Mouse (Mus musculus) heart, embryonic 12.5 days (tissue): ENCODE data around the gene Tmem256. TPM values are rescaled to one million over a fixed set of nuclear protein-coding genes. Genes with fewer than 3 reads are reported as not detected.
"Not testable (repeated sequence)": the region's sequence is repeated elsewhere in the genome, so short reads cannot be mapped to it uniquely, and the experiment has no call there.

ENCODE experiments used
- ATAC-seq: fragments of 200-750 bp; cut with Nextera tagmentation; 2 replicates; pipeline ENCODE4 v1.8.0; 2017; ENCODE audit warnings: moderate TSS enrichment, moderate library complexity; ENCODE audit not compliant: insufficient number of reproducible peaks, low FRiP score
- H3K27ac ChIP-seq: fragments of 300-500 bp; sonication (generic); 2 replicates; pipeline ENCODE4 v1.5.1; 2016; ENCODE audit warnings: mild to moderate bottlenecking, moderate library complexity; ENCODE audit not compliant: poor library complexity, severe bottlenecking
- H3K27me3 ChIP-seq: fragments of 300-500 bp; sonication (generic); replicated peaks from 2 replicates; pipeline ENCODE4 v1.6.1; 2016; ENCODE audit warnings: mild to moderate bottlenecking, moderate library complexity
- H3K36me3 ChIP-seq: fragments of 300-500 bp; sonication (generic); 2 replicates; pipeline ENCODE4 v1.6.1; 2016; ENCODE audit warnings: mild to moderate bottlenecking, moderate library complexity
- H3K4me1 ChIP-seq: fragments of 300-500 bp; sonication (generic); replicated peaks from 2 replicates; pipeline ENCODE4 v1.6.1; 2016; ENCODE audit warnings: mild to moderate bottlenecking
- H3K4me2 ChIP-seq: fragments of 300-500 bp; sonication (generic); 2 replicates; pipeline ENCODE4 v1.6.1; 2016; ENCODE audit warnings: mild to moderate bottlenecking, moderate library complexity
- H3K4me3 ChIP-seq: fragments of 300-500 bp; sonication (generic); 2 replicates; pipeline ENCODE4 v1.5.1; 2016; ENCODE audit warnings: mild to moderate bottlenecking
- H3K9ac ChIP-seq: fragments of 300-500 bp; sonication (generic); 2 replicates; pipeline ENCODE4 v1.6.1; 2016; ENCODE audit warnings: mild to moderate bottlenecking, moderate library complexity
- H3K9me3 ChIP-seq: fragments of 300-500 bp; sonication (generic); replicated peaks from 2 replicates; pipeline ENCODE4 v1.6.1; 2016; ENCODE audit warnings: mild to moderate bottlenecking, moderate library complexity
- WGBS: fragments of 180-500 bp; shearing (Covaris S2); methylation state at CpG from one replicate; pipeline ENCODE4 v1.1.7; 2016; 5-methylcytosine and 5-hydroxymethylcytosine counted together
- polyA plus RNA-seq: library from polyadenylated mRNA; unstranded; fragments of >200 nt; fragmentation: Nextera tagmentation; extraction: Ambion mirVana; gene quantifications from 2 replicates; pipeline ENCODE4 v1.2.1, GENCODE M21; 2016

Gene Tmem256
- polyA plus RNA-seq, 1 experiment from 2014 or later: 297 TPM

DNA sequence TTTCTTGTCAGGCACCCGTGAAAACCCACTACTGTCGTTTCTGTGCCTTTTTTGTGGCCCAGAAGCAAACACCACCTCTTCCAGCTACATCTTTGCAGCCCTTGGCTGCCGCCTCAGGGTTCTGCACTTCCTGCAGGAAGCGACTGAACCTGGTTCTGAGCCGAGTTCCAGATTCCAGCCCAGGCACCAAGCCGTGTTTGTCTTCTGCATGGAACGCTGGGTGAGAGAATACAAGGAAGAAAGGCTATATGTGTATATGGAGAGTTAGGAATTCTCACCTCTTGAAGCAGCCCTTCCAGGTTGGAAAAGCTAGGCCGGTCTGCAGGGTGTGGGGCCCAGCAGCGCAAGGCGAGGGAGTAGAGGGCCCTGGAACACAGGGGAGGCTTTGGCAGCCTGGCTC lies 16.4 kb downstream of the Tmem256 start:
- H3K27ac ChIP-seq: peak overlapping the region; percentile 31
- peak overlapping the region; percentile 4 for H3K4me2 ChIP-seq
- H3K36me3 ChIP-seq: peaks cover 28% of the 10 kb centered on the region
- H3K9me3 ChIP-seq: no peaks in the 10 kb centered on the region
- no peak for ATAC-seq
- peaks cover 34% of the 10 kb centered on the region for H3K27me3 ChIP-seq
- H3K4me3 ChIP-seq: no peak overlapping the region
- WGBS: 76% methylated on average over 10 of the region's 10 CpGs
- H3K9ac ChIP-seq: no peak overlapping the region
- H3K4me1 ChIP-seq: peaks cover 17% of the 10 kb centered on the region; the same call in 1 of the 2 replicates

DNA sequence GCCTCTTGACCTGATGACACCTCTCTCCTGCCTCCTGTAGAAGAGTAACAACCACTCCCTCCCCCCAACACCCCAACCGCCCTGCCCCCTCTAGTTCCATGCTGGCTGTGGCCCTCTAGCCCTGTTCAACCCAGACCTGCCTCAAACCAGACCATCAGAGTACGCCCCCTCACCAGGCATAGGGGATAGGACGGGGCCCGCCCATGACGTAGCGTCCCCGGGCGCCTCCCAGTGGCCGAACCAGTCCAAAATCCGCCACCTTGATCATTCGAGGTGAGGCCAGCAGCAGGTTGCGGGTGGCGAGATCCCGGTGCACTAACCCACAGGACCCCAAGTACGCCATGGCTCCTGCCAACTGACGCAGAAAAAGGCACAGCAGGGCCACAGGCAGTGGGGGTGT lies 17.0 kb downstream of the Tmem256 start:
- Histone ChIP-seq H3K27ac (peak overlapping the region; percentile 31; the same call in 1 of the 2 replicates), H3K27me3 (peaks cover 38% of the 10 kb centered on the region), H3K4me3 (no peak overlapping the region), H3K9ac (no peak overlapping the region), H3K4me2 (peak overlapping the region; percentile 4), H3K9me3 (no peaks in the 10 kb centered on the region), H3K4me1 (peaks cover 17% of the 10 kb centered on the region; the same call in 1 of the 2 replicates), H3K36me3 (peaks cover 22% of the 10 kb centered on the region)
- WGBS: 14% methylated on average over 16 of the region's 16 CpGs
- no peak for ATAC-seq

DNA sequence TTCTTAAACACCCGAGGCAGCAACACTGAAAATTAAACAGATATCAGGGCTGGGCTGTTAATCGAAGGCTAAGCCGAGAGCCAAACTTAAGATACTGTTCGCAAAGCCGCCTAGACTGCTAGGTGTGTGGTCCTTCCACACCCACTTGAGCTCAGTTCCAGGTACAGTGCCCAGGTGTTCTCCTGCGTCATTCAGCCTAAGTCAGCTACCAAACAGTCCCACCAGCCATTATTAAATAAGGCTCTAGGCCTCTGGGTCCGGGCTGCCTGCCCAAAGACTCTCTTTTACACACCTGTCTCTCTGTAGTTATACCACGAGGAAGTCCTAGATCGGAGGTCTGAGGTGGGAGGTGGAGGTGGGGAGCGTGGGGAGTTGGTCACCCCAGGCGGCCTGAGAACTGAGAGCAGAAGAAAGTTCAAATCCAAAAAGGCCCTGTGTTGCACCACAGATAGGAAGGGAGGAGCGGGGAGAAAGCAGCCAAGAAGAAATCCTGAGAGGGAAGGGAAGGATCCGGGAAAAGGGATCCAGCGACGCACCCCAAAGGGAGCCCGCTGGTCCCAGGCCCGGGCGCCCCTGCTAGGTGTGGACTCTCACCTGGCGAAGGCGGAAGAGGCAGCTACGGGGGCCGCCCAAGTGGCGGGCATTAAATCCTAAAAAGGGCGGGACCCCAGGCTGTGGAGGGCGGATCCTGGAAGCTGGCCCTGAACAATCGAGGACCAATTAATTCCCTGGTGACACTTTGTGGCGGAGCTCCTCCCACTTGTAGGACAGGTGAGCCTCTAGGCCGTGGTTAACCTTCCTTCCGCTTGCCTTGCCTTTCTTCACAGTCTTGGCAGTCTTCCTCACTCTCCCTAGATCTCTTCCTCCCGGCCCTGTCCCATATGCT lies 20.0 kb downstream of the Tmem256 start, which contains the start of gene Tnk1:
Gene Tnk1, minus strand, starts transcription at position 618 of the 886 bp plus-strand sequence.
- no peak within 1 kb of the TSS for H3K4me3 ChIP-seq
- H3K36me3 ChIP-seq: no peaks in the 10 kb centered on the region
- H3K9me3 ChIP-seq: no peaks in the 10 kb centered on the region
- no peak within 1 kb of the TSS; the same call in 1 of the 2 replicates for H3K4me2 ChIP-seq
- peaks cover 8% of the 10 kb centered on the region; the same call in 1 of the 2 replicates for H3K4me1 ChIP-seq
- peak within 1 kb of the TSS; percentile 6; the same call in 1 of the 2 replicates for H3K9ac ChIP-seq
- WGBS: 18% methylated on average over 30 of the region's 30 CpGs
- no peak for ATAC-seq
- H3K27me3 ChIP-seq: peaks cover 38% of the 10 kb centered on the region
- no peak within 1 kb of the TSS for H3K27ac ChIP-seq

DNA sequence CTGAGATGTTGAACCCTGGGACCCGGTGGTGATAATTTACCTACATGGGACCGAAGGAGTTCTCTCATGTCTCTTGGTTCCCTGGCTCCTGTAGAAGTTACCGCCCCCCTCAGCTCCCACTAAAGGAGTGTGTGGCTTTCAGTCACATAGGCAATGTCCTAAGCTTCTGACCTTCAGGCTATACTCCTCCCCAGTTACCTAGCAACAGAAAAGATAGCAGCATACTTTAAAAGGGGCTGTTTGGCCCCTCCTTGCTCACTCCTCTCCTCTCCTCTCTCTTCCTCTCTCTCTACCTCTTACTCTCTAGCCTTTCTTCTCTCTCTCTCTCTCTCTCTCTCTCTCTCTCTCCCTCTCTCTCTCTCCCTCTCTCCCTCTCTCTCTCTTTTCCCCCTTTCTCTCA lies 25.4 kb downstream of the Tmem256 start:
- H3K4me3 ChIP-seq, ATAC-seq, H3K36me3 ChIP-seq, H3K9ac ChIP-seq, H3K9me3 ChIP-seq, H3K4me1 ChIP-seq: not testable (repeated sequence)
- peaks cover 14% of the 10 kb centered on the region for H3K27me3 ChIP-seq
- peak overlapping the region; percentile 66 for H3K27ac ChIP-seq
- peak overlapping the region; percentile 33; the same call in 1 of the 2 replicates for H3K4me2 ChIP-seq
- WGBS: 78% methylated on average over 3 of the region's 3 CpGs

DNA sequence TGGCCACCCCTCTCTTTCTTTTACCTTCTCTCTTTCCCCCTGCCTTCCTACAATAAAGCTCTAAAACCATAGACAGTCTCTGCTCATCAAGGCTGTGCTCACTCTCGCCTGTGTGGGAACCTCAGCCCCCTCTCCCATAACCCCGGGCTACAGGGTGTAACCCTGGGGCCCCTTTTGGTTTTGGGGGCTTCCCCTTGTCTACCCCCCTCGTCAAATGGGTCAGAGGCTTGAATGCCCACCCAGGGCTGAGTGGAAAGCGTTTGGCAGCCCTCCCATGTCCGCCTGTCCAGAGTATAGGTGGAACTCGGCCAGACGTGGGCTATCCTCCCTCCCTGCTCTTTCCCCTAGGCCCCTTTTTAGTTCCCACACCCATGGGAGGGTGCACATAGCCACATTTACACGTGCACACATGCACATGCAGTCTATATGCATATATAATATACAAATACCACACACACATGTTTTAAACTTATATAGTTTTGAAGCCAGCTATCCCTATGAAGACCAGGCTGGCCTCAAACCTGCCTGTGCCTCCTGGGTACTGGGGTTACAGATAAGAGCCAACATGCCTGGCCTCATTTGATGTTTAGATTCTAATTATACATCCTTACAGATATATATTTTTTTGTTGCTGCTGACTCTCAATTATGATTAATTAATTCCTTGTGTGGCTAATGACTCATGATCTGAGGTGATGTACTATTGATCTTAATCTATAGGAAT lies 26.0 kb downstream of the Tmem256 start:
- WGBS: 50% methylated on average over 8 of the region's 8 CpGs
- Histone ChIP-seq H3K9ac (no peak overlapping the region), H3K27ac (peak overlapping the region; percentile 66), H3K4me2 (peak overlapping the region; percentile 33; the same call in 1 of the 2 replicates), H3K4me1 (peaks cover 6% of the 10 kb centered on the region), H3K36me3 (no peaks in the 10 kb centered on the region), H3K9me3 (no peaks in the 10 kb centered on the region), H3K4me3 (no peak overlapping the region), H3K27me3 (peaks cover 8% of the 10 kb centered on the region)
- no peak for ATAC-seq

DNA sequence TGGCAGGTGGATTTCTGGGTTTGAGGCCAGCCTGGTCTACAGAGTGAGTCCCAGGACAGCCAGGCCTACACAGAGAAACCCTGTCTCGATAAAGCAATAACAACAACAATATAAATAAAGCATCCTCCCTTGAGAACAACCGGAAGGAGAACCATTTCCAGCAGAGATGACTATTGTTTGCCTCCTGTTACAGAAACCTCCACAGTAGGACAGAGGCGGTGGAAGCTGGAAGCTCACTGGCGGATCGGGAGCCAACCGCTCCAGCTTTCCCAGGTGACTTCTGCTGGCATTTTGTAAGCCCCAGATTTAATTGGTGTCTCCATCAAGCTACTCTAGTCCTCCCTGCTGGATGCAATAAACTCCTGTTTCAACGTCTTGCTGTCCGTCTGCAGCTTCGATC lies 27.2 kb downstream of the Tmem256 start:
- Histone ChIP-seq H3K4me3 (no peak overlapping the region), H3K27ac (no peak overlapping the region), H3K27me3 (no peaks in the 10 kb centered on the region; the same call in 1 of the 2 replicates), H3K4me2 (no peak overlapping the region), H3K36me3 (no peaks in the 10 kb centered on the region), H3K9me3 (no peaks in the 10 kb centered on the region), H3K4me1 (peaks cover 6% of the 10 kb centered on the region), H3K9ac (no peak overlapping the region)
- no peak for ATAC-seq
- WGBS: 88% methylated on average over 9 of the region's 9 CpGs

DNA sequence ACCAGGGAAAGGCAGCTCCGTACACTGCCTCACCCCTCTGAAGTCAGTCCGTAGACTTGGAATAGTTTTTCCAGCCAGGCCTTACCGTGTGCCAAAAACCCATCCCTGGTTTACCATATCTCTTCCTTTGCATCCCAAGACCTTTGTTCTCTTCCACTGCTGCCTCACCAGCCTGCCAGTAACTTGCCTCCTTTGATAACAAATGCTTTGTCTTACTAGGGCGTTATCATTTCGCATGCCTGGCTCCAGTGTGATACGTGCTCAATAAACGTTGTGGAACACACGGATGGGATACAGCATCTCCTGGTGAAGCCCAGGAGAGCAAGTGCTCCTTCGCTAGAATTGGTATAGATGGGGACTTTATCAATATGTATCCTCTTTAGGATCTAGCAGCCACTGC lies 29.0 kb downstream of the Tmem256 start:
- no peak overlapping the region for H3K9ac ChIP-seq
- H3K9me3 ChIP-seq: no peaks in the 10 kb centered on the region
- no peak overlapping the region for H3K4me2 ChIP-seq
- 0 out of 2 replicates have a peak, but pooled peaks have one; percentile 15 for ATAC-seq
- H3K4me1 ChIP-seq: peaks cover 6% of the 10 kb centered on the region
- H3K27me3 ChIP-seq: no peaks in the 10 kb centered on the region; the same call in 1 of the 2 replicates
- H3K36me3 ChIP-seq: no peaks in the 10 kb centered on the region
- 42% methylated on average over 9 of the region's 9 CpGs for WGBS
- no peak overlapping the region for H3K4me3 ChIP-seq
- no peak overlapping the region for H3K27ac ChIP-seq

DNA sequence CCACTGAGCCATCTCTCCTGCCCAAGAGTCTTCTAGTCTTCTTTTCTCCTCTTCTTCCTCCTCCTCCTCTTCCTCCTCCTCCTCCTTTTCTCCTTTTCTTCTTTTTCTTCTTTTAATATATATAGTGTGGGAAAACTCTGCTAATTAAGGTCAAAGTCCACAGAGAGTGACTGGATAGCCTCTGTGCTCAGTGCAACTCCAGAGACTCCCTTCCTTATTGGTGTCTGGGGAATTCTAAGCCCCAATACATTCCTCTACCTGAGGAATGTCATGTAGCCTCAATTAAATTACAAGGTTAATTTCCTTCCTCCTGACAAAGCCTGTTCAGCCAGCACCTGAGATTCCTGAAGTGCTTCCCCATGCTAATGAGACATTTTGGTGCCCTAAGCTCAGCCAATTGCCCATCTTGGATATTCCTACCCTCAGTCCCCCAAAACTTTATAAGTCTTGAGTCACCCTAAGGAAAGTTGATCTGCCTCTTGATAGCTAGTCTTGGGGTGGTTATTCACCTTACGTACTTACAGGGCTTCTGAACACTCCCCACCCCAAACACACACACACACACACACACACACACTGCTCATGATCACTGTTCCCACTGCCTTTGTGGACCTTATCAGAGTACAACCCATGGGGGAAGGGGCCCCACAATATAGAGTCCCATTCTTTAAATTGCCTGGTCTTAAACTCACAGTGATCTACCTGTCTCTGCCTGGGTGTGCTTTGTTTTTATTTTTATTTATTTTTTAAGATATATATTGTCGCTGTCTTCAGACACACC lies 32.2 kb downstream of the Tmem256 start:
- Histone ChIP-seq H3K4me3 (no peak overlapping the region), H3K9me3 (no peaks in the 10 kb centered on the region), H3K36me3 (no peaks in the 10 kb centered on the region), H3K4me2 (no peak overlapping the region), H3K27me3 (no peaks in the 10 kb centered on the region; the same call in 1 of the 2 replicates), H3K9ac (no peak overlapping the region), H3K27ac (no peak overlapping the region), H3K4me1 (no peaks in the 10 kb centered on the region)
- no peak for ATAC-seq
- WGBS: 84% methylated on average over 2 of the region's 2 CpGs

DNA sequence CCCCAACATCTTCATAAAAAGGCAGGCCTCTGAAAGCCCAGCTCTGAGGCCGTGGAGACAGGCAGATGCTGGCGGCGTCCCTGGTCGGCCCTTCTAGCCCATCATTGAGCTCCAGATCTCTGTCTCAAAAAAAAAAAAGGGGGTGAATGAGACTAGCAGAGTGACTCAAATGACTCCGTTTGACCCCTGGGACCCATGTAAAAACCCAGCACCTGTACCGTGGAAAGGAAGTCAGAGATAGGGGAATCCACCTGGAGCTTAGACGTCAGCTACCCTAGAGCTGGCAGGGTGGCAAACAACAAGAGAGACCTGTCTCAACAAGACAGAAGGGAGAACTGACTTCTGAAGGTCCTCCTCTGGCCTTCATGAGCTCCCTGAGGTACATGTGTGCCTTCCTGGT lies 33.5 kb downstream of the Tmem256 start:
- H3K4me1 ChIP-seq: peaks cover 8% of the 10 kb centered on the region; the same call in 1 of the 2 replicates
- H3K9me3 ChIP-seq: no peaks in the 10 kb centered on the region
- H3K36me3 ChIP-seq: no peaks in the 10 kb centered on the region
- no peaks in the 10 kb centered on the region; the same call in 1 of the 2 replicates for H3K27me3 ChIP-seq
- no peak overlapping the region for H3K27ac ChIP-seq
- no peak overlapping the region for H3K9ac ChIP-seq
- no peak overlapping the region for H3K4me3 ChIP-seq
- no peak for ATAC-seq
- whole genome bisulfite sequencing: 83% methylated on average over 7 of the region's 7 CpGs
- H3K4me2 ChIP-seq: no peak overlapping the region

DNA sequence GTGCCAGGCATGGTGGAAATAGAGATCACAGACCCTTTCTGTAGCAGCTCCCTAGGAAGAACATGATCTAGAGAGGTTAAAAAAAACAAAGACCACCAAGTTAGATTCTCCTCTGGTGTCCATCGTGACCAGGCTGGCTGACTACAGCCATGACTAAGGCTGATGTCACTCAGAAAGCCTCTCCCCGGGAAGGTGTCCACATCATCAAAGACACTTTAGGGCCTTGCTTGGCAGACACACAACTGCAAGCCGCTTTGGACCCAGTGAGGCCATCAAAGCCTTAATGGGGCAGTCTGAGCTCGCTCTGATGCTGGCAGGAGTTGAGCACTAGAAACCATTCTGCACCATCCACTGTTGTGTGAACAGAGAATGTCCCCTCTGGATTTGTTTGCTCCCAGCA lies 34.1 kb downstream of the Tmem256 start:
- Histone ChIP-seq H3K4me1 (peaks cover 13% of the 10 kb centered on the region; the same call in 1 of the 2 replicates), H3K27ac (no peak overlapping the region), H3K4me3 (no peak overlapping the region), H3K9ac (no peak overlapping the region), H3K36me3 (no peaks in the 10 kb centered on the region), H3K27me3 (no peaks in the 10 kb centered on the region; the same call in 1 of the 2 replicates), H3K9me3 (no peaks in the 10 kb centered on the region), H3K4me2 (no peak overlapping the region)
- no peak for ATAC-seq
- 72% methylated on average over 4 of the region's 4 CpGs for WGBS
